Mouse (Mus musculus) adrenal gland, adult (tissue): ENCODE measurements around the gene Slc9a6.

ENCODE experiments used
- DNase-seq, 2 experiments: peaks; one replicate each; pipeline ENCODE4 v3.0.0; 2022 to 2023; ENCODE audit warnings: low spot score in 1 of 2; ENCODE audit not compliant: inconsistent age in 2 of 2

The Slc9a6 gene

DNA sequence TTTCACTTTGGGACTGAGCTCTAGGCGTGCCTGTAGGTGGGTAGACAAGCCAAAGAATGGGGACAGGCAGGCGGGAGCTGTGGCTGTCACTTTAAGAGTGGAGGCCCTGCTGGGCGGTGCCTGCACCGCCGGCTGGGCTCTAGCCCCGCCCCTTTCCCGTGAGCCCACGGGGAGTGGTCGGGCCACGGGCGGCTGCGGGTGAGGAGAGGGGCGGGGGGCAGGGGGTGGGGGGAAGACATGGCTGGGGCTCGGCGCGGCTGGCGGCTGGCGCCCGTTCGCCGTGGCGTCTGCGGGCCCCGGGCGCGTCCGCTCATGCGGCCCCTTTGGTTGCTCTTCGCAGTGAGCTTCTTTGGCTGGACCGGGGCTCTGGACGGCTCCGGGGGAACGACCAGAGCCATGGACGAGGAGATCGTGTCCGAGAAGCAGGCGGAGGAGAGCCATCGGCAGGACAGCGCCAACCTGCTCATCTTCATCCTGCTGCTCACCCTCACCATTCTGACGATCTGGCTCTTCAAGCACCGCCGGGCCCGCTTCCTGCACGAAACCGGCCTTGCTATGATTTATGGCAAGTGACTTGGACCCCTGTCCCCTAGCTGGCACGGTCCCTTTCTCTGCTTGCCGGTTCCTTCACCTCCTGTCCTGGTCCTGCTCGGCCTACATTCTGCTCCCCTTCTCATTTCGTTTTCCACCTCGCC lies at the start of gene Slc9a6:
Slc9a6 (plus strand) TSS at position 135 of the 695 bp plus-strand sequence.
- peak; percentile 82 to 83 for DNase-seq

DNA sequence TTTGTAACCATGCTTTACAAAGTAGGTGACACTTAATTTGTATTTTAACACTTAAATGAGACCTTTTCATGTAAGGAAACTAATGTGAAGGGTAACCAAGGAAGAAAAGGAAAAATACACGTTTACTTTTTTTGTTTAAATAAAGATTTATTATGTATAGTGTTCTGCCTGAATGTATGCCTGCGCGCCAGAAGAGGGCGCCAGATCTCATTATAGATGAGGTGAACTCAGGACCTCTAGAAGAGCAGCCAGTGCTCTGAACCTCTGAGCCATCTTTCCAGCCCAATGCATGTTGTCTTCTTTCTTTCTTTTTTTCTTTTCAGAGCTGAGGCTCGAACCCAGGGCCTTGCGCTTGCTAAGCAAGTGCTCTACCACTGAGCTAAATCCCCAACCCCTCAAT lies 37.1 kb upstream of the Slc9a6 start:
- peak; percentile 4 to 31 for DNase-seq

DNA sequence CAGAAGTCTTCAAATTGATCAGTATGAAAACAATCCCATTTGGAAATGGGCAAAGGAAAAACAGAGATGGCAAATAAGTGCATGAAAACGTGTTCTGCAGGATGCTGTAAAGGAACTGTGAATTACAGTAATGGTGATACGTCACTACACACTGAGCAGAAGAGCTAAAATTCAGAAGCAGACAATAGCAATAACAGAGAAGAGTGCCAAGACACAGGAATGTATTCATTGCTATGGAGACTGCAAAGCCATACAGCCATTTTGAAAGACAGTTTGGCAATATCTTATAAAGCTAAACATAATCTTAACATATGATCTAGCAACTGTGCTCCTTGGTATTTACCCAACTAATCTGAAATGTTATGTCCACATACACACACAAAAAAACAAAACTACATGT lies 31.4 kb upstream of the Slc9a6 start:
- no peak for DNase-seq

DNA sequence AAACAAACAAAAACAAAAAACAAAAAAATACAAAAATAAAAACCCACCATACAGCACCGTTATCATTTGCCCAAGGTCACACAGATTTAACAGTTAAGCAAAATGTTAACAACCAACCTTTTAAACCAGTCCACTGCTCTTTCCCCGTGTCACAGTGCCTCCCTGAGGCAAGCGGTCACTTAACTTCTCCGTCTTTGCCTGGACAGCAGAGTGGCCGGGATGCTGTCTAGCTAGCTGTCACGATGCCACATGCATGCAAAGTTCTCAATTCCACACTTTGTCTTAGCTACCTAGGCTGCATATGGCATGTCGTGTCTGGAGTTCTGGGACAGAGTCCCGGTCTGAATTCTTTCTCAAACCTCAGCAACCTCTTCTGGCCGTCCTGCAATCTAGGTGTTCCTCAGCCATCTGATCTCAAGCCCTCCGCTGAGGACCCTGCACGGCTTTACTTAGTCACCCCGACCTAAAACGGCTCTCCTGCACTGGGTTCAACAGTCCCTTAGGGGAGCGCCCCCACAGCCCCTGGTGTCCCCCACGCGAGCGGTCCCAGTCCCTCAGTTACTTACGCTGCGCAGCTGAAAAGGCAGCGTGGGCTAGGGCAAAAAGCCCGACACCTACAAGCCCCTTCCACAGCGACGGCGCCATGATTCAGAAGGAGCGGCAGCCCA lies 12.2 kb upstream of the Slc9a6 start:
- DNase-seq: peak in 1 of 2 experiments; percentile 26

DNA sequence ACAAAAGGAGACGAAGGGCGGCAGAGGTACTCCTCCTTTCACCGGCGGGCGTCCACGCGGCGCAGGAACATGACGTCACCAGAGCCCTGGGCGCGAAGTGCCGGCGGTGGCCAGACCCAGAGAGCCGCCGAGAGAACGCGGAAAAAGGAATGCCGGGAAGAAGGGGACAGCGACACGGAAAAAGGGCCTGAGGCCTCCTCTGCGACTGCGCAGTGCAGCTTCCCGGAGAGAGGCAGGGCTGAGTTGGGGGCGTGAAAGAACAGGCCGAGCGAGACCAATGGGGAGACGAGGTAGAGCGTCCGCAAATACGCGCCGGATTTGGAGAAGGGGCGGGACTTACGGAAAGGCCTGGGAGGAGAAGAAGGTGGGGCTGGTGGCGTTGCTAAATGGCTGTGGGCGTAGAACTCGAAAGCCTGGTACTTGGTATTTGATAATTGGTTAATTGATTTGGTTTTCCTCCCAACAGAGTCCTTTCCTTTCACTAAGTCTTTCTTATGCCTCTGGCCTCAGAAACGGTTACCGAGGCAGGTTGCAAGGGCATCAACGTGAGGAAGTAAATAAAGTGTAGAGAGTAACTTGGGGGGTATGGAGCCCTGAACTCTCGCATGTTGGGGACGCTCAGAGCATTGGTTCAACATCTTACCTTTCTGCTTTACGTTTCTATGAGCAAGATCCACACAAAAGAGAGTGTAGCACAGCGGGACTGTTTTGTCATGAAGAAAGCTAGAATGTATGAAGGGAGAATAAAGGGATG lies 11.5 kb upstream of the Slc9a6 start, which contains the start of gene Mmgt1:
Mmgt1 (minus strand) TSS at position 183 of the 754 bp plus-strand sequence.
- DNase-seq: peak; percentile 96

DNA sequence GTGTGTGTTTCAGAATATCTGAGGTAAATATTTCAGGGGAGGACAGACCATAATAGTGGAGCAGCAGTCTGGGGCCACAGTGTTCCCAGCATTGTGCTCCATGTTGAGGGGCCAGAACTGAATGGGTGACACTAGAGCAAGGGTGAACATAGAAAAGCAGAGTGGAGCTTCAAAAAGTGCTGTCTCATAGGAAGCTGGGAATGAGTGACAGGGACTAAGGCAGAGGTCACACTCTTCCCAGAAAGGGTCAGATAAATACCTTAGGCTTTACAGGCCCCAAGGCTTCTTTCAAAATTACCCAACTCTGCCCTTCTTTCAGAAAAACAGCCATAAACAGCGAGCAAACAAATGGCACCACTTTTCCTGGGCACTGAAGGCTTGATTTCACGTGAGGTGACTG lies 3.0 kb upstream of the Slc9a6 start:
- no peak for DNase-seq

DNA sequence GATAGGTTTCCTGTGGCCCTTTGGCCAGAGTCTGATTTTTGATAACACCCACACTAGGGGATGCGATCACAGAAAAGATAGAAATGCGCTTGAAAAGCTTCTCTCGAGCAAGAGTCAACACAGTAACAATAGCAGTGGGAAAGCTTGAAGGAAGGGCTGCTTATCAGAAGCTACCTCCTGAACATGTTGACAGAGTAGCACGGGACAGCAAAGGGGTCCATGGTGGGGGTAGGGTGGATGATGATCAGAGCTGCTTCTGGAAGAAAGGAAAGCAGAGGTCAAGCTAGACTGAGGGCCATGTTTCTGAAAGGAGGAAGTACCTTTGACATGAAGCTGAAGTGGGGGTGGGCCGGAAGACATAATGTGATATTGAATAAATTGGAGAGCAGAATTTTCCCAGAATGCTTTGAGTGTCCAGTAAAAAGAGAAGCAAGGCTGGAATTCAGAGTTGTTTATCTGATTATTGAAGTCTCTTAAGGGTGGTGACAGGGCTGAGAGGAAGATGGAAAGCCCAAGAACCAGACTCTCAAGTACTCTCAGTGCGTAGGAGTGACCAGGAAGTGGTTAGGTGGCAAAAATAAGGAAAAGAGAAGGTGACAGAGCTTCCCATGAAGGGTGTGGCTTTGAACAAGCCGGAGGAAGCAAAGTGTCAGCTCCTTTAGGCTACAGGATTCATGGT lies 2.4 kb upstream of the Slc9a6 start:
- DNase-seq: no peak

DNA sequence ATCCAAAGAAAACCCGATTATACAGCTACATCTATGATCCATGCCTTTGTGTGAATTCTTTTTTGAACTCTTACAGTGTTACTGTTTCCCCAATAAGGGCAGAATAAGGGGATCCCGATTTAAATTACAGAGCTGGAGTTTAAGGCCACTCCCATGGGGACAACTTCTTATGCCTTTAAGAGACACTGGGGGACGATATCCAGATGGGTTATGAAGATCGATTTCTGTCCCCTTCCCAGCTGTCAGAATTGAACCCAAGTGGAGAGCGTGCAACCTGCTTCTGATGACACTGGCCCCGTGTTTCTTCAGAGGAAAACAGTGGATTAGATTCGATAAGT lies 303 bp upstream of the Slc9a6 start:
- peak in 1 of 2 experiments; percentile 86 for DNase-seq

DNA sequence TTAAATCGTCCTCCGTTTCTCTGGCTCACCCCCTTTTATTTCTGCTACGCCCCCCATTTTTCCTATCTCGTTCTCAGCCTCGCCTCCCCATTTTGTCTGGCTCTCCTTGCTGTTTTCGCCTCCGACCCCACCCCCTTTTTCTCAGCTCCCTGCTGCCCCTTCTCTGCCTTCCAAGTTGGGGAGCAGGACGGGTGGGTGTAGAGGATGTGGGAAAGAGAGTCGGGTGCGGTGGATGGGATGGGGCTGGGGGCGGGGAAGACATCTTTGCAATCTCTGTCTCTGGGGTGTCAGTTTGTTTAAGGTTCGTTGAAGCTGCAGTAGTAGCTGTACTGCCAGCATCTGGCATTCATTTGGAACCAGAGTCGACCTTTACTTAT lies 749 bp downstream of the Slc9a6 start:
- no peak for DNase-seq

DNA sequence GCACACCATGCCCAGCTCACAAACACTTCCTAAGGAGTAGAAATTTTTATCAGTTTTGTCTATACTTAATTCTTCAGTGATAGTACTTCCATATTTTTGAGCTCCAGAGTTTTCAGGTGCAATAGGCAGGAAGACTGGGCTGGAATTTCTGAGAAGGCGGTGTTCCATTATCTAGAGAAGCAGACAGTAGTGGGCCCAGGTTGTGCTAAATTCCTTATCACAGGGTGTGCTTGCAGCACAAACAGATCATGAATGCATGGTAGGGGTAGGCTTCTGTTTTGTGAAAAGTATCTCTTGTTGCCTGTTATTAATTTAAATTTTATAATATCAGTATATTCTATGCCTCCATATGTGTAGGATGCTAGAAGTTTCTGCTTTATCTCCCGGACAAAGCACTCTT lies 5.7 kb downstream of the Slc9a6 start:
- DNase-seq: no peak

DNA sequence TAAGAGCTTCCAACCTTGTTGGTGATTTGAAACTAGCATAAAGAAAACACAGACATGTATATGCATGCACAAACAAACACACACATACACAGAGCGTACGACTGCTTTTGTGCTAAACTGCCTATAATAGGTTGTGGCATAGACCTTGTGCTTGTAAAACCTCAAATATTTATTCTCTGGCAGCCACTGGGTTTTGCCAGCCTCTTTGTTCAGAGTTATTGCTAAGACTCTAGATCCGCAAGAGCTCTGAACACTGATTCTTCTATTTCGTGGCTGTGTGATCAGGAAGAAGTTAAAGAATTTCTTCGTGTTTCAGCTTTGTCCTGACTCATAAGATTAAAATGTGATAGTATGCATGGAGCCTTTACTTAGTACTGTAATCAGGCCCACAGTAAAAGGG lies 26.6 kb downstream of the Slc9a6 start:
- DNase-seq: no peak

DNA sequence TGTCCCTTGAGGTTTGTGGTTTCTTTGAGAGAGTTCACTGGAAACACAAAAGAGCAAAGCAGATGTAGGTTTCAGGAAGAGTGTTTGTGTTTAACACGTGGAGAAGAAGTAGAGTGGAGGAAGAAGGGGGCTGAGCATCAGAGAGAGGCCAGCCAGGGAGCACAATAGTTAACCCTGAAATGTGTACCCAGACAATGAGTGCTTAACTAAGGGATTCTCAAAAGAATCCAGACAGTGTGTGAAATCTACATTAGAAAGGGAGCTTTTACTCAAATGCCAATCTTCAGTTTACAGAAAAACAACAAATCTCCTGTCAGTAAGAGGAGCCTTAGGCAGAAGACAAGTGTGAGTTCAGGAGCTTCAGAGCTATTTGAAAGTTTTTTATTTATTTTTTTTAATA lies 30.5 kb downstream of the Slc9a6 start:
- DNase-seq: no peak

DNA sequence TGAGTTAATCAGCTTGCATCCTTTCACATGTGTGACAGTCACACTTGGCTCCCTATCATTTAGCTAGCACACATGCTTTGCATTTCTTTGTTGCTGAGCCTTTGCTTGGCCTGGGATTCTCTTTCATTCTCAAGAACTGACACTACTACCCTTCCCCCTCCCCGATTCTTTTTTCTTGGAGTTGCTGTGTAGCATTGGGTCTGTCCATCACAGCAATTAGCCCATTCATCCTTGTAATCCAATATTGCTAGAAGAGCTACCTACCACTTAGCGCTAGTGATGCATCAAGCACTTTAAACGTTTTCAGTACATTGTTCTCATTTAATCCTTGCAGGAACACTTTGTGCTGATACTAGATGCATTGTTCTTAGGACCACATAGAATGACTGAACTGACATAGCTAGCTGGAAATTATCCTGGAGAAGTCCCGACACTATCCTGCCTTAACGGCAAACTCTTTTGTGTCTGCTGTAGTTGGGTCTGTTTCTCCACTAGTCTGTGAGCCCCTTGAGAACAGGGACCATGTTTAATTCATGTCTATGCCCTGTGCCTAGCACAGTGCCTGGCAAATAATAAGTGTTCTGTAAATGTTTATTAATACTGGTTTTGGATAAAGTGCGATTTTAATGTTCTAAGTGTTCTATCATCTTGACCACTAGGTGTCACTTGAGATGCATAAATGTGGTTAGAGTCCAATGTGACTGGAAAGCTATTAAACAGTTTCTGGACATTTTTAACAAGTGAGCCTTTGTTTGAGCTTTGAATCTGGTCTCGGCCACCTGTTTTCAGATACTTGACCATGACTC lies 40.2 kb downstream of the Slc9a6 start:
- no peak for DNase-seq

DNA sequence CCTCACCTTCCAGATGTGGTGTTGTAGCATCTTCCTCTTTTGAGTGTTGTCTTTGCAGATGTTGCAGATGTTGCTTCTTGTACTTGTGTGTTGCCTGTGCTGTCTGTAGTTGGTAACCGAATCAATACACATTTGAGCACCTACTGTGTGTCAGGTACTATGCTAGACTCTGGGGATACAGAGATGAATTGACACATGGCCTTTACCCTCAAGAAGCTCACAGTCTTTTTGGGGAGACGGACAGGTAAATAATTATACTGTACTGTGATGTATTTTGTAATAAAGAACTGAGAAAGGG lies 40.7 kb downstream of the Slc9a6 start:
- peak in 1 of 2 experiments; percentile 69 for DNase-seq

DNA sequence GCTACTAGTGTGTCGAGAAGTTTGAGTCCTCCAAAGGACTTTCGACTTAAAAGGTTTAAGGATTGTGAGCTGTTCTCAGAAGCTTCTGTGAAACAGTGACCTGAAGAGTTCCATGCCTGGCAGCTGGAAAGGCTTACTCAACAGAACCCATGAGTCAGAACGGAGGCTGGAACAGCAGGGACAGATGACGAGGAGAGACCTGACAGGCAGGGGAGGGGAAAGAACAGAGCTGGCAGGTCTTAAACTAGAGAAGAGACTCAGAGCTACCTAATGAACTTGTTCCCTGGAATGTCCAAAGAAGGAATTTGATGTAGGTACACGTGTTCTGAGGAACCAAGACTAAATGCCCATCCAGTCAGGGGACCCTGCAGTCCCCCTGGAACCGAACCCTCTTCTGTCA lies 41.3 kb downstream of the Slc9a6 start:
- DNase-seq: peak; percentile 64 to 81

DNA sequence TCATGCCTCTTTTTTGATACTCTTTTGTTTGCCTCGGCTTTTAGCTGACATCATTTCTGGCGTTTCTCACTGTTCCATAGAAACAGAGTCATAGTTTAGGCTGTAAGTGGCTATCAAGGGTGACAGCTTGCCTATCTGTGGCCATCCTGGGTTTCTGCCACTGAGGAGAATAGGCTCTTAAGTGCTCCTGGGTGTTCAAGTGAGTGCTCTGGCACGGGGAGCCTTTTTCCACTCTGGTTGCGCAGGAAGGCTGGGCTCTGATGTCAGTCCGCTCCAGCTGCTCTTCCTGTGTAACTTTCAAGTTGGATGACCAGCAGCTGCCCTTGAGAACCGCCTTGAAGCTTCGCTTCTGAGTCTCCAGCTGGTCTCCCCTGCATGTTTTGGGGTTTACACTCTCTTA lies 42.2 kb downstream of the Slc9a6 start:
- peak; percentile 57 to 79 for DNase-seq

DNA sequence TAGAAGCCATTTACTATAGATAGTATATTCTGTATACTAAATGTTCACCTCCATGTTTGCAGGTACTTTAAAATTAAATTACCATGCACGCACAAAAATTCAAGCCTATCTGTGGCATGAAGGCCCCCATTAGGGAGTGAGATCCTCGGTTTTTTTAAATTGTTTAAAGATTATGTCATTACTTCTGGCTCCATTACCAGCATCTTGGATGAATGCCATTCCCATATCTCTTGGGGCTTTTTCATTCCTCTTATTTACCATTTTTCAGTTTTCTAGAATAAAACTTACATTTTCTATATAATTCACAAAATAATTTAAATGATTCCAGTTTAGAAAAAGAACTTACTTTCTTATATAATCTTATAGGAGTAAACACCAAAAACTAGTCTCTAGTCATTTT lies 46.1 kb downstream of the Slc9a6 start:
- no peak for DNase-seq

DNA sequence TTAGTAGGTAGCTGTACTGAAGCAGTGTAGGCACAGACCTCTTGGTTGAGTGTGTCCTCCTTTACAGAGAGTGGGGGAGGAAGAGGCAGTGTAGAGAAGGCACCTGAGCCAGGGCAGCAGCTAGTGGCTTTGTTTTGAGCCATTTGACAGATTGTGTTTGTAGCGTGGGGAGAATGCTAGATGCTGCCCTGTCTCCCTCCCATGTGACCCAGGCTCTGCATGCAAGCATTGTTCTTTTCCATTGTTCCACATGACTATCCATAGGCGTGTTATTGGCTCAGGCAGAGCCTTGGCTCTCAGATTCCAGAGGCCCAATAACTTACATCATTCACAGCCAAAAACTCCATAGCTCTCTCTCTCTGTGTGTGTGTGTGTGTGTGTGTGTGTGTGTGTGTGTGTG lies 49.7 kb downstream of the Slc9a6 start:
- DNase-seq: no peak

DNA sequence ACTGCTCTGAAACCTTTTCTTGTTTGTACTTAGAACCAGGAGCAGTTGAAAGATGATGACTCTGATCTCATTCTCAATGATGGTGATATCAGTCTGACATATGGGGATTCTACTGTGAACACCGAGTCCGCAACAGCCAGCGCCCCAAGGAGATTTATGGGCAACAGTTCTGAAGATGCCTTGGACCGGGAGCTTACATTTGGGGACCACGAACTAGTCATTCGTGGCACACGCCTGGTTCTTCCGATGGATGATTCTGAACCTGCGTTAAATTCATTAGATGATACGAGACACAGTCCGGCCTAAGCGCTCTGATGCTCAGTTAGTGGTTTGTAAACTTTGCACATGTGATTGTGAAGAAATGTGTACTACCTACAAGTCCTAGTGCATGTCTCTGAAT lies 51.6 kb downstream of the Slc9a6 start:
- DNase-seq: no peak

DNA sequence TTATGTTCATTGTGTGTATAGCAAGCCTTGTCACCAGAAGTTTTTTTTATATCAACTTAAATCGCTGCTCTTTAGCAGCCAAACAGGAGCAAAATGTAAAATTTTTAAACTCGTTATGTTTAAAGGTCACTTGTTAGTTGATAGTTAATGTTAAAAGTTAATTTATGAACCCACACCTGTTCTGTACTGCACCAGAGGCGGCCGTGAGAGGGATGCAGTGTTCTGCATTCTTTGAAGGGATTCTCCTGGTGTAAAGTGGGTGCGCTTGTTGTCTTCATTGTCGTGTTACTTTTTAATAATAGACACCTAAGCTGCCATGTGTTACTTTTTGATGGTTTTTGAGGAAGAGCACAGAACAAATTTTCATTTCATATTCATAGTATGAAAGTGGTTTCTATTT lies 52.8 kb downstream of the Slc9a6 start:
- no peak for DNase-seq

DNA sequence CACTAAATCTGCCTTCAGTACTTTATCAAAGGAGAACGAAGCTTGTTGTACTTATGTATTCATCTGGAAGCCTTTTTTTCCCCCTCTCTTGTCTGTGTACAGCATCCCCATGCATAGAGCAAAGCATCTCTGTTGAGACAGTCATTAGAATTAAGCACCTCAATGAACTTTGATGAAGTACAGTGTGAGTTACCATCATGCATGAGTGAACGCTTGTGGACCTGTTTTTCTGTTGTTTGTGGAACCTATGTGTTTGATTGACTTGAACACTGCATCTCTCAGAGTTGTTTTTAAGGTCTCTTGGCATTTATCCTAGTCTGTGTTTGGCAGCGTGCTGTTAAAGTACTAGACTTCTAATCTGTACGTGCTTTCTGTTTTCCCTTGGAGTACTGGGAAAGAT lies 53.8 kb downstream of the Slc9a6 start:
- no peak for DNase-seq
